Mouse (Mus musculus): ENCODE measurements around the gene Degs1.

DNA sequence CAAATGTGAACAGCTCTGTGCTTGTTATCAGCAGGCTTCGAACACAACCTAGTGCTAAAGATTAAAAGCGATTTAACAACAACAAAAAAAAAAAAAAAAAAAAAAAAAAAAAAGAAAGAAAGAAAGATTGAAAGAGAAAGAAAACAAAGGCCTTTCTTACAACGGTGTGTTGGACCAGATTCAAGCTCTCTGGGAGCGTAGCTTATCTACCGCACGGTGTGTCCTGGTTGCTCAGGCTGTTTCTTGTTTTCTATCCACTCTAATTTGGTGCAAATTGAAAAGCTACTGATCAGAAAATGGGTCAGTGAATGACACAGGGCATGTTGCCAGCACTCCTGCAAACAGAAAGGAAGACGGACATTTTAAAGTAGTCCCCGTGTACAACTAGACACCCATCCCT, 33.3 kb downstream of the Degs1 start:
- TF ChIP-seq CTCF (IDR thresholded peaks at IDR 0.05; ENCODE audit: low read depth) (no peak), EP300 (IDR thresholded peaks at IDR 0.05; ENCODE audit: low read depth) (no peak)
